22 mouse cellular contexts compared by ENCODE assay signal in the genomic region with DNA sequence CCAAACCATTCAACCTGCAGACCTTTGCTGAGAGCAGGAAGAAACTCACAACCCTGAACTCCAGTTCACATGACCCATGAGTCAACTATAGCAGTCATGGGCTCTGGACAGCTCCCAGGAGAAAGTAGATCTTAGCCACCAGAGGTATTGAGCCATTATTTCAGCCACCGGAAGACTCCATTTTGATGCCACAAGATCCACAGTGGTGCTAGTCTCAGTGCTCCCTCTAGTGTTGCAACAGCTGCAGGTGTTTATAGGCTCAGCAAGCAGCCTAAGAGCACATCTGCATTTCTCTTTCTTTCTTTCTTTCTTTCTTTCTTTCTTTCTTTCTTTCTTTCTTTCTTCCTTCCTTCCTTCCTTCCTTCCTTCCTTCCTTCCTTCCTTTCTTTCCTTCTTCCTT.
DNase-seq lines count a peak whose midpoint lies in the region; ATAC-seq and TF ChIP-seq lines count a peak whose summit lies in the region.
"Had no signal": no experiment of that assay in that cellular context is flagged by ENCODE, and none has a peak within 500 bp of the region (broad histone marks: within the 10 kb centered on the region; RNA-seq: fewer than 3 reads in every experiment).

No protein-coding gene starts in this region.

- H3K9me3 ChIP-seq in hindbrain, embryonic 10.5 days: no peaks in the 10 kb centered on the region
- H3K9me3 ChIP-seq in hindbrain, embryonic 16.5 days (ENCODE audit: control insufficient read depth, low read length): no peaks in the 10 kb centered on the region
- H3K9me3 ChIP-seq in MEL (replicated peaks; ENCODE audit: insufficient read depth, low read length): no peaks in the 10 kb centered on the region
- H3K9me3 ChIP-seq: embryonic facial prominence, embryonic 13.5 days; heart, embryonic 15.5 days; liver, embryonic 15.5 days; neural tube, embryonic 13.5 days had no signal

- H3K27me3 ChIP-seq in hindbrain, embryonic 10.5 days (ENCODE audit: insufficient read depth, poor library complexity, severe bottlenecking): no peaks in the 10 kb centered on the region
- H3K27me3 ChIP-seq in hindbrain, embryonic 16.5 days (replicated peaks; ENCODE audit: control insufficient read depth, insufficient read depth, low read length): no peaks in the 10 kb centered on the region
- no peaks in the 10 kb centered on the region for H3K27me3 ChIP-seq in MEL (ENCODE audit: control insufficient read depth in 1 of 2, insufficient read depth in 2 of 2, low read length in 2 of 2)
- no peaks in the 10 kb centered on the region for H3K27me3 ChIP-seq in heart, adult 2 months (ENCODE audit: control insufficient read depth, insufficient read depth, low read length)
- H3K27me3 ChIP-seq: embryonic facial prominence, embryonic 13.5 days; heart, embryonic 15.5 days; liver, embryonic 15.5 days; megakaryocyte, embryonic 14.5 days; neural tube, embryonic 13.5 days had no signal

- no peak for ATAC-seq in hindbrain, embryonic 16.5 days
- ATAC-seq: lung, postnatal 0 days had no signal

- intact Hi-C loops in heart, adult 2 months (cut with DNase I): no loop called here
- intact Hi-C loops in left cerebral cortex, postnatal 14 days (cut with DNase I): no loop called here

- peak in 2 of 3 experiments; percentile 6 to 7; a peak in 1 of 6 replicates for TF ChIP-seq CTCF in MEL (IDR thresholded peaks at IDR 0.05 in 2 of 3, conservative IDR thresholded peaks at IDR 0.05 in 1 of 3; ENCODE audit: control insufficient read depth in 1 of 3, insufficient read depth in 1 of 3, low read depth in 2 of 3, low read length in 3 of 3, poor library complexity in 1 of 3, severe bottlenecking in 1 of 3)
- TF ChIP-seq CTCF in heart, adult 2 months (IDR thresholded peaks at IDR 0.05): no peak

- H3K27ac ChIP-seq in hindbrain, embryonic 10.5 days: no peak overlapping the region
- no peak overlapping the region for H3K27ac ChIP-seq in hindbrain, embryonic 16.5 days (ENCODE audit: low read depth, low read length)
- no peak overlapping the region for H3K27ac ChIP-seq in MEL (ENCODE audit: control insufficient read depth, low read depth, low read length)
- H3K27ac ChIP-seq in heart, adult 2 months: no peak overlapping the region
- H3K27ac ChIP-seq: embryonic facial prominence, embryonic 13.5 days; heart, embryonic 15.5 days; hindbrain, embryonic 14.5 days; liver, embryonic 15.5 days; neural tube, embryonic 13.5 days had no signal

- TF ChIP-seq RAD21 in MEL (IDR thresholded peaks at IDR 0.05; ENCODE audit: low read depth, low read length): no peak; the same call in 1 of the 2 replicates

- DNase-seq in hindbrain, embryonic 10.5 days (ENCODE audit: low spot score): peak; percentile 5
- peak; percentile 54 for DNase-seq in 416B (ENCODE audit: low read depth)
- peak; percentile 2 for DNase-seq in MEL (ENCODE audit: low read depth, low spot score)
- peak; percentile 22 for DNase-seq in embryo, embryonic 11 days
- no peak for DNase-seq in heart, adult 2 months
- DNase-seq in left cerebral cortex, postnatal 14 days (ENCODE audit: low spot score in 2 of 2): no peak
- DNase-seq: cerebellum, postnatal 14 days; gastrocnemius, postnatal 10 days; heart, adult 18-20 months; kidney, adult 18-20 months; kidney, postnatal 25 days; layer of hippocampus, adult 9-11 months; right cerebral cortex, postnatal 4 days; thymus, postnatal 4 days had no signal

- no peaks in the 10 kb centered on the region for H3K36me3 ChIP-seq in hindbrain, embryonic 10.5 days
- no peaks in the 10 kb centered on the region for H3K36me3 ChIP-seq in hindbrain, embryonic 16.5 days (ENCODE audit: control insufficient read depth, insufficient read depth, low read length)
- H3K36me3 ChIP-seq in MEL (ENCODE audit: control insufficient read depth in 1 of 2, insufficient read depth in 2 of 2, low read length in 2 of 2): no peaks in the 10 kb centered on the region
- no peaks in the 10 kb centered on the region for H3K36me3 ChIP-seq in heart, adult 2 months (ENCODE audit: control insufficient read depth, insufficient read depth, low read length)
- H3K36me3 ChIP-seq: embryonic facial prominence, embryonic 13.5 days; heart, embryonic 15.5 days; liver, embryonic 15.5 days; neural tube, embryonic 13.5 days had no signal

- no peak overlapping the region for H3K4me3 ChIP-seq in hindbrain, embryonic 10.5 days
- no peak overlapping the region for H3K4me3 ChIP-seq in hindbrain, embryonic 16.5 days (ENCODE audit: low read length)
- H3K4me3 ChIP-seq in MEL (ENCODE audit: control insufficient read depth in 1 of 2, insufficient read depth in 1 of 2, low read depth in 2 of 2, low read length in 2 of 2): no peak overlapping the region
- H3K4me3 ChIP-seq in heart, adult 2 months: no peak overlapping the region
- H3K4me3 ChIP-seq: embryonic facial prominence, embryonic 13.5 days; heart, embryonic 15.5 days; liver, embryonic 15.5 days; megakaryocyte, embryonic 14.5 days; neural tube, embryonic 13.5 days had no signal

- 66% methylated on average over 1 of the region's 1 CpGs for WGBS in hindbrain, embryonic 10.5 days
- WGBS in hindbrain, embryonic 16.5 days: 86% methylated on average over 1 of the region's 1 CpGs
- 50% methylated on average over 1 of the region's 1 CpGs for WGBS in heart, adult 2 months

- H3K4me1 ChIP-seq in hindbrain, embryonic 10.5 days (replicated peaks): no peaks in the 10 kb centered on the region
- no peaks in the 10 kb centered on the region for H3K4me1 ChIP-seq in hindbrain, embryonic 16.5 days (ENCODE audit: control insufficient read depth, insufficient read depth, low read depth, low read length)
- H3K4me1 ChIP-seq in MEL (ENCODE audit: control insufficient read depth in 1 of 2, insufficient read depth in 2 of 2, low read length in 2 of 2): no peaks in the 10 kb centered on the region
- no peaks in the 10 kb centered on the region for H3K4me1 ChIP-seq in heart, adult 2 months (ENCODE audit: control insufficient read depth, insufficient read depth, low read length)
- H3K4me1 ChIP-seq: embryonic facial prominence, embryonic 13.5 days; heart, embryonic 15.5 days; liver, embryonic 15.5 days; megakaryocyte, embryonic 14.5 days; neural tube, embryonic 13.5 days had no signal

- H3K4me2 ChIP-seq in hindbrain, embryonic 16.5 days (ENCODE audit: low read length): no peak overlapping the region
- H3K4me2 ChIP-seq: embryonic facial prominence, embryonic 13.5 days; heart, embryonic 15.5 days; hindbrain, embryonic 14.5 days; liver, embryonic 15.5 days; neural tube, embryonic 13.5 days had no signal

- no peak overlapping the region for H3K9ac ChIP-seq in hindbrain, embryonic 16.5 days (ENCODE audit: low read depth, low read length)
- H3K9ac ChIP-seq in MEL (ENCODE audit: control insufficient read depth, low read depth, low read length, poor library complexity, severe bottlenecking): no peak overlapping the region
- no peak overlapping the region for H3K9ac ChIP-seq in heart, adult 2 months (ENCODE audit: low read depth, low read length)
- H3K9ac ChIP-seq: embryonic facial prominence, embryonic 13.5 days; heart, embryonic 15.5 days; hindbrain, embryonic 14.5 days; liver, embryonic 15.5 days; neural tube, embryonic 13.5 days had no signal

- no peak for TF ChIP-seq POLR2A in MEL (IDR thresholded peaks at IDR 0.05; ENCODE audit: control insufficient read depth in 1 of 2, insufficient read depth in 1 of 2, low read depth in 1 of 2, low read length in 2 of 2, poor library complexity in 1 of 2)
- TF ChIP-seq POLR2A in heart, adult 2 months (IDR thresholded peaks at IDR 0.05; ENCODE audit: insufficient read depth, low read depth, low read length): no peak

- H3K79me2 ChIP-seq in MEL (ENCODE audit: control insufficient read depth, insufficient read depth, low read length, poor library complexity): no peaks in the 10 kb centered on the region
- H3K79me2 ChIP-seq in heart, adult 2 months (replicated peaks; ENCODE audit: control insufficient read depth, insufficient read depth, low read length): no peaks in the 10 kb centered on the region

- no peak for TF ChIP-seq EP300 in MEL (IDR thresholded peaks at IDR 0.05; ENCODE audit: low read depth in 1 of 2, low read length in 2 of 2)
- TF ChIP-seq EP300 in heart, adult 2 months (IDR thresholded peaks at IDR 0.05; ENCODE audit: insufficient read depth, low read depth, low read length): no peak

TF ChIP-seq in MEL, 35 proteins besides CTCF, POLR2A, EP300 and RAD21:
- TF ChIP-seq SIN3A (IDR thresholded peaks at IDR 0.05; ENCODE audit: low read length) (no peak), TCF12 (IDR thresholded peaks at IDR 0.05; ENCODE audit: low read depth, low read length) (no peak), CHD1 (IDR thresholded peaks at IDR 0.05; ENCODE audit: low read depth, low read length) (no peak), ETS1 (IDR thresholded peaks at IDR 0.05; ENCODE audit: low read depth, low read length) (no peak), MAX (IDR thresholded peaks at IDR 0.05; ENCODE audit: low read length) (no peak), TAL1 (IDR thresholded peaks at IDR 0.05; ENCODE audit: low read length) (no peak), HCFC1 (IDR thresholded peaks at IDR 0.05; ENCODE audit: low read depth, low read length) (no peak), NELFE (IDR thresholded peaks at IDR 0.05; ENCODE audit: low read depth, low read length) (no peak), MEF2A (IDR thresholded peaks at IDR 0.05; ENCODE audit: extremely low read depth, insufficient replicate concordance, low read depth, low read length, poor library complexity, severe bottlenecking) (no peak), NRF1 (IDR thresholded peaks at IDR 0.05; ENCODE audit: insufficient read depth, low read depth, low read length, poor library complexity, severe bottlenecking) (no peak), MYB (IDR thresholded peaks at IDR 0.05; ENCODE audit: low read depth, low read length) (no peak), MAZ (IDR thresholded peaks at IDR 0.05; ENCODE audit: low read depth, low read length) (no peak), GABPA (IDR thresholded peaks at IDR 0.05; ENCODE audit: low read depth, low read length) (no peak), ZKSCAN1 (IDR thresholded peaks at IDR 0.05; ENCODE audit: low read depth, low read length) (no peak), USF1 (IDR thresholded peaks at IDR 0.05; ENCODE audit: low read depth, low read length) (no peak), E2F4 (IDR thresholded peaks at IDR 0.05; ENCODE audit: borderline replicate concordance, low read depth, low read length) (no peak), JUND (IDR thresholded peaks at IDR 0.05; ENCODE audit: low read depth, low read length) (no peak), RCOR1 (IDR thresholded peaks at IDR 0.05; ENCODE audit: low read depth, low read length) (no peak), ELF1 (IDR thresholded peaks at IDR 0.05; ENCODE audit: low read depth, low read length) (no peak), BHLHE40 (IDR thresholded peaks at IDR 0.05; ENCODE audit: borderline replicate concordance, low read depth, low read length) (no peak)

Comparison
In these comparisons a context has a peak if more than half of its experiments do, and no peak if none do; other contexts are left out.
1. DNase-seq: peak in hindbrain, embryonic 10.5 days (single experiment), 416B (single experiment), MEL (single experiment) and embryo, embryonic 11 days (single experiment); none in heart, adult 2 months (0 of 2) and left cerebral cortex, postnatal 14 days (0 of 2).